Mouse (Mus musculus): ENCODE measurements around the gene Chodl.

The Chodl gene

GRCm38 (mm10) chr16:78930382-78931286 is at the start of gene Chodl:
Gene Chodl, plus strand, starts transcription at chr16:78930948.
- DNase-seq (ENCODE audit: low spot score in 2 of 2) = peak; percentile 5 to 10

- DNase-seq (ENCODE audit: low spot score in 2 of 2) = no peak
These were observed 8.1 kb upstream of the Chodl start for GRCm38 (mm10) chr16:78922644-78923043.

GRCm38 (mm10) chr16:78931287-78932025 is 708 bp downstream of the Chodl start:
- DNase-seq (ENCODE audit: low spot score in 2 of 2) = no peak

- no peak for DNase-seq (ENCODE audit: low spot score in 2 of 2)
These were observed 3.5 kb downstream of the Chodl start for GRCm38 (mm10) chr16:78934298-78934697.

- DNase-seq (ENCODE audit: low spot score in 2 of 2) = no peak
These were observed 7.0 kb downstream of the Chodl start for GRCm38 (mm10) chr16:78937755-78938154.

- DNase-seq (ENCODE audit: low spot score in 2 of 2) = no peak
These were observed 19.6 kb downstream of the Chodl start for GRCm38 (mm10) chr16:78950359-78950758.

- DNase-seq (ENCODE audit: low spot score in 2 of 2) = no peak
These were observed 26.7 kb downstream of the Chodl start for GRCm38 (mm10) chr16:78957434-78957833.

GRCm38 (mm10) chr16:78969091-78969731 is 38.5 kb downstream of the Chodl start:
- peak in 1 of 2 experiments; percentile 4 for DNase-seq (ENCODE audit: low spot score in 2 of 2)

- DNase-seq (ENCODE audit: low spot score in 2 of 2) = no peak
These were observed 43.4 kb downstream of the Chodl start for GRCm38 (mm10) chr16:78974099-78974498.

- DNase-seq (ENCODE audit: low spot score in 2 of 2) = no peak
These were observed 45.6 kb downstream of the Chodl start for GRCm38 (mm10) chr16:78976384-78976783.
